Mouse (Mus musculus) embryonic facial prominence, embryonic 10.5 days (tissue): ENCODE results near the gene Col25a1. TPM values are rescaled to one million over a fixed set of nuclear protein-coding genes. Genes with fewer than 3 reads are reported as not detected.

ENCODE experiments used
- DNase-seq: peaks from one replicate; pipeline ENCODE4 v3.0.0-alpha.2; 2017; ENCODE audit warnings: low spot score
- H3K27ac ChIP-seq: fragments of 300-500 bp; sonication (generic); replicated peaks from 2 replicates; pipeline ENCODE4 v1.5.1; 2016; ENCODE audit warnings: mild to moderate bottlenecking
- H3K27me3 ChIP-seq: fragments of 300-500 bp; sonication (generic); replicated peaks from 2 replicates; pipeline ENCODE4 v1.6.1; 2016; ENCODE audit warnings: low read depth, mild to moderate bottlenecking; ENCODE audit not compliant: poor library complexity, severe bottlenecking
- H3K36me3 ChIP-seq: fragments of 300-500 bp; sonication (generic); replicated peaks from 2 replicates; pipeline ENCODE4 v1.6.1; 2016; ENCODE audit warnings: mild to moderate bottlenecking, moderate library complexity
- H3K4me1 ChIP-seq: fragments of 300-500 bp; sonication (generic); 2 replicates; pipeline ENCODE4 v1.6.1; 2016
- H3K4me3 ChIP-seq: fragments of 300-500 bp; sonication (generic); 2 replicates; pipeline ENCODE4 v1.5.1; 2016; ENCODE audit warnings: mild to moderate bottlenecking, moderate library complexity
- H3K9me3 ChIP-seq: fragments of 300-500 bp; sonication (generic); 2 replicates; pipeline ENCODE4 v1.6.1; 2016; ENCODE audit warnings: mild to moderate bottlenecking
- WGBS: fragments of 180-500 bp; shearing (Covaris S2); methylation state at CpG from one replicate; pipeline ENCODE4 v1.1.7; 2016; 5-methylcytosine and 5-hydroxymethylcytosine counted together
- polyA plus RNA-seq: library from polyadenylated mRNA; unstranded; fragments of >200 nt; fragmentation: Nextera tagmentation; extraction: Ambion mirVana; gene quantifications from 2 replicates; pipeline ENCODE4 v1.2.1, GENCODE M21; 2016

The Col25a1 gene
- polyA plus RNA-seq, 1 experiment from 2014 or later: 9.1 TPM

DNA sequence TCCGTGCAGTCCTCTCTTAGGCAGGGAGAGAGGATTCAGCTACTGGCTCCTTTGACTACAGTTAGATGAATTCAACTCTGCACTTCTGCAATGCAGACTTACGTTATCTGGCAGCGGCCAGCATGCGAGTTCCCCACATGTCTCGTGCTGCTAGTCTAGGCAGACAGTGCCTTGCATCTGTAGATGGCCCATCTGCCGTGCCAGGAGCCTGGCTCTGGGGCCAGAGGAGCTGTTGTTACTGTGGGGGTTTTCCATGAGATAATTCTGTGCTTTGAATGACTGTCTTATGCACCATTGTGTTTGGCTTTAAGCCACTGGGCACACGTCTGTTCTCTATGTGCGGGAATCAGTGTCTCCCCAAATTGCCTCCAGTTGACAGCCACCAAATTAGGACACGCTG is 173.5 kb downstream of the Col25a1 start:
- H3K36me3 ChIP-seq: no peaks in the 10 kb centered on the region
- no peaks in the 10 kb centered on the region for H3K9me3 ChIP-seq
- no peak for DNase-seq
- WGBS: 74% methylated on average over 9 of the region's 9 CpGs
- peaks cover 39% of the 10 kb centered on the region for H3K4me1 ChIP-seq
- peaks cover 6% of the 10 kb centered on the region; the same call in 1 of the 2 replicates for H3K27me3 ChIP-seq
- H3K4me3 ChIP-seq: no peak overlapping the region
- H3K27ac ChIP-seq: no peak overlapping the region; the same call in 1 of the 2 replicates

DNA sequence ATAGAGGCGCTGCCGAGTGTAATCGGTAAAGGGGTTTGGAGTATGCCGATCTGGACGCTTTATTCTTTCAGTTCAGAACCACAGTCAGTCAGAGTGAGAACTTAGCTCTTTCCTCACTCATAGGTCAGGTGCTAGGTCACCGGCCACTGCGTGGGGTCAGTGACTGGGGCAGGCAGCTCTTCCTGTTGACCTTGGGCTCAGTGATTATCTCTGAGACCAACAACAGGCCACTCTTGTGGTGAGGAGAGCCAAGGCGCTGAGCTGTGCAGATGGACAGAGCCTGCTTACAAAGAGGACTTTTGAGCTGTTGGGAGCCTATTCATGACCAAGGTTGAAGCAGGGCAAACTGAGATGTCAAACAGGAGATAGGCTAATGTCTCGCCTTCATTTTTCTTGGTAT is 174.4 kb downstream of the Col25a1 start:
- peaks cover 47% of the 10 kb centered on the region for H3K4me1 ChIP-seq
- DNase-seq: peak; percentile 42
- no peaks in the 10 kb centered on the region for H3K36me3 ChIP-seq
- 39% methylated on average over 9 of the region's 9 CpGs for WGBS
- peaks cover 6% of the 10 kb centered on the region; the same call in 1 of the 2 replicates for H3K27me3 ChIP-seq
- no peaks in the 10 kb centered on the region for H3K9me3 ChIP-seq
- no peak overlapping the region for H3K4me3 ChIP-seq
- 0 out of 2 replicates have a peak overlapping the region, but pooled peaks have one; percentile 10 for H3K27ac ChIP-seq

DNA sequence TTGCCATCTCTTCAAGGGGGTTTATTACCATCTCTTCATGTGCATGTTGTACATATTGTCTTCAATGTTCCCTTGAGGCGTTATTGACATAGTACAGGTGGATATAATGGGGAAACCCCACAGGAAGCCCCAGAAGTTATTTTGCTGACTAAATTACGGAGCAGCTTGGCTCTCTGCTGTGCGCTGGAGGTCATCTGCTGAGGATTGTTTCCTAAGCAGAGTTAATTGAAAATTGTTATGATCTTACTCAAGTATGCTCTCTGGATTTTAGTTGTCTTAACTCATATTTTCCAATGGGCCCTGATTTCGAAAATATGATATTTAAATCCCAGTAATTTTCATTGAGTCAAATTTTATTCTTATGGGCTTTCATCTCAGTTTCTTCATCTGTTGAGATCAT is 178.0 kb downstream of the Col25a1 start:
- peaks cover 58% of the 10 kb centered on the region for H3K4me1 ChIP-seq
- peaks cover 6% of the 10 kb centered on the region; the same call in 1 of the 2 replicates for H3K27me3 ChIP-seq
- no peak for DNase-seq
- WGBS: 75% methylated on average over 4 of the region's 4 CpGs
- H3K27ac ChIP-seq: no peak overlapping the region
- H3K4me3 ChIP-seq: no peak overlapping the region
- no peaks in the 10 kb centered on the region for H3K36me3 ChIP-seq
- no peaks in the 10 kb centered on the region for H3K9me3 ChIP-seq

DNA sequence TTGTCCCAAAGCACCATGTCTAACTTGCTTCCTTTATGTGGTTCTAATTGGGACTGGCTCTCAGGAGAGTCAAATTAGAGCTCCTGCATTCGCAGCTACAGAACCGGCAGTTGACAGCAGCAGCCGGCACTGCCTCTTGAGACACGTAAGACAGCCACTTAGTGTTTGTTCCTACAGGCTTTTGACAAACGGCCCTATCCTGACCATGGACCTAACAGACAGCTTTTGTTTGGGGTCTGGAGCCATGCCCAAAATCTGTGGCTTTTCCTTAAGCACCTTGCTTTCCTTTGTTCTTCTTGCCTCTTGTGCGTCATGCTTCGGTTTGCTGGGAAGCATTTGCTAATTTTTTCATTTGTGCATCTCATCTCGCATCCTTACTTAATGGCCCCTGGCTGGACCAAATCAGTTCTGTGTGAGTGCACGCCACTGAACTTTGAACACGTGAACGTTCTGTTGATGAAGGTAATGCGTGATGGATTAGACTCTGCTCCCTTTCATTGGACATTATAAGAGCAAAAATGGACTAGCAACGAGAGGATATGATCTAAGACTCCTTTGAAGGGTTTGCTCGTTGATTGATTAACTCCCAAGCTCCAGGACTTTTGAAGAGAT is 179.5 kb downstream of the Col25a1 start:
- H3K4me1 ChIP-seq: peaks cover 60% of the 10 kb centered on the region
- no peaks in the 10 kb centered on the region for H3K9me3 ChIP-seq
- H3K4me3 ChIP-seq: no peak overlapping the region
- DNase-seq: peak; percentile 45
- 56% methylated on average over 14 of the region's 14 CpGs for WGBS
- H3K36me3 ChIP-seq: no peaks in the 10 kb centered on the region
- H3K27me3 ChIP-seq: no peaks in the 10 kb centered on the region
- no peak overlapping the region for H3K27ac ChIP-seq

DNA sequence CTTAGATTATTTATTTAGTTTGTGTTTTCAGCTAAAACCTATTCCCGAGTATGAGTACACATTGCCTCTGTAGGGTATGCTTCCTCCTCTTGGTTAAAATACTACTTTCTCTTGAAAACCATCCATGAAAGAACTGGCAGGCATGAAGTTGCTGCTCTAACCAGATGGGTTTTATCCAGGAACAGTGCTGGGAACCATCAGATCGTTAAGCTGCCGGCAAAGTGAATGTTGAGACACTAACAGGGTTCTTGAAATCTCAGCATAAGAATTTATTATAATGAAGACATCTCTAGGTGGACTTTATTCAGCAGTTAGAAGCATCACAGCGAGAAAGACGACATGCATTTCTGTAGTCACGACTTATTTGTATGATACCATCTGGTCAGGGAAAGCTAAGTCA is 181.9 kb downstream of the Col25a1 start:
- Histone ChIP-seq H3K27ac (no peak overlapping the region), H3K27me3 (no peaks in the 10 kb centered on the region), H3K4me3 (no peak overlapping the region), H3K4me1 (peaks cover 76% of the 10 kb centered on the region), H3K9me3 (no peaks in the 10 kb centered on the region), H3K36me3 (no peaks in the 10 kb centered on the region)
- no peak for DNase-seq
- WGBS: 82% methylated on average over 6 of the region's 6 CpGs

DNA sequence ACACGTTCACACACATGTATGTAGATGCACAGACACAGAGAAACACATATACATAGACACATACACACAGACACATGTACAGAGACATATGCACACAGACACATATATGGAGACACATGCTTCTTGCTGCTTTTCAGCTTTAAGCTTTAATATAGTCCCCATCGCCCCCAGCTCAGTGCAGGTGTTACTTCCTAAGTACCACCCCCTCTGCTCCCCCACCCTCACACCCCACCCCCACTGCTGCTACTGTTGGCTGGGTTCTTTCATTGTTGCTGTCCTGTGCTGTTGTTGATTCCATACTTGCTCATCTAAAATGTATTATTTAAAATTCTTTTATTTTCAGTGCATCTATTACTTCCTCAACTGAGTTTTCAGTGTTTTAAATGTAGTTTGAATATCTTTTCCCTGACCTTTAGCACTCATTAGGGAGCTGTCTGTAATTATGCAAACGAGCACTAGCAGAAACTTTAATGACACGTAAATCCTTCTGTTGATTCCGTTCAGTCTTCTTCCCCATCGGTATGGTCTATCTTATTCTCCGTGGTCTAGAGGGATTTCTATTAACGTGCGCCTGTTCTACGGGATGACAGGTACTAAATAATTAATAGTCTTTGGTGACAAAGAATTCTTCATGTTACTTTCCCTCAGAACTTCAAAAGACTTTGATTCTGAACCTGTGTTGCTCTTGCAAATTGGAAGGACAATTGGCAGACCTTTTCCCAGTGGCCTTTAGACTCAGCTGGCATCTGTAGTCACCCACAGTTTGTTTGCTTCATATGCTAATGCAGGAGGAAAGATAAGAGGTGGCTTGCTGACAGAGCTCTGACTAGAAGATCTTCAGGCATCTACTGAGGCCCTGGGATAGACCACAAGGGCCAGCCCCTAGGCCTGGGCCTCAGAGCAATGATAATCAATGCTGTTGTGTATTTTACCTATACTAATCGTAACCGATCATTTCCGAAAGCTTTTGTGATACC is 196.0 kb downstream of the Col25a1 start:
- Histone ChIP-seq H3K4me3 (no peak overlapping the region), H3K27ac (no peak overlapping the region), H3K36me3 (no peaks in the 10 kb centered on the region), H3K4me1 (no peaks in the 10 kb centered on the region), H3K9me3 (no peaks in the 10 kb centered on the region), H3K27me3 (0 out of 2 replicates have a peak, but pooled peaks cover 2% of the 10 kb centered on the region)
- no peak for DNase-seq
- WGBS: 73% methylated on average over 13 of the region's 13 CpGs

DNA sequence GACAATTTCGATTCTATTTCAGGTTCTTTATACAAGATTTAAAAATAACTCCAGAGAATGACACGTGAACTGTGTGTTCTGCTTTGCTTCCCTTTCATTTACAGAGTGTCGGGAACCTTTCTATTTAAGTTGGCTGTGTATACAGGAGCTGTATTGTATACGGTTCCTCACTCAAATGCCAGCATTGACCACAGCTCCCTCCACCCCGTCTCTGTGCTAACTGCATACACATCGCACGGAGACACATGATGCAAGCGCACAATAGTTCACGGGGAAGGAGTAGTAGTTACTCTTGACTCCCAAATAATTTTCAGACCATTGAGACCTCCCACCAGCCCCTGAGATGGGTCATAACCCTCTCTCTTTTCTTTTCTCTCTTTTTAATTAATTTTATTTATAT is 197.6 kb downstream of the Col25a1 start:
- no peaks in the 10 kb centered on the region for H3K27me3 ChIP-seq
- H3K9me3 ChIP-seq: no peaks in the 10 kb centered on the region
- 94% methylated on average over 9 of the region's 9 CpGs for WGBS
- H3K36me3 ChIP-seq: no peaks in the 10 kb centered on the region
- no peaks in the 10 kb centered on the region for H3K4me1 ChIP-seq
- no peak overlapping the region for H3K4me3 ChIP-seq
- no peak for DNase-seq
- H3K27ac ChIP-seq: no peak overlapping the region

DNA sequence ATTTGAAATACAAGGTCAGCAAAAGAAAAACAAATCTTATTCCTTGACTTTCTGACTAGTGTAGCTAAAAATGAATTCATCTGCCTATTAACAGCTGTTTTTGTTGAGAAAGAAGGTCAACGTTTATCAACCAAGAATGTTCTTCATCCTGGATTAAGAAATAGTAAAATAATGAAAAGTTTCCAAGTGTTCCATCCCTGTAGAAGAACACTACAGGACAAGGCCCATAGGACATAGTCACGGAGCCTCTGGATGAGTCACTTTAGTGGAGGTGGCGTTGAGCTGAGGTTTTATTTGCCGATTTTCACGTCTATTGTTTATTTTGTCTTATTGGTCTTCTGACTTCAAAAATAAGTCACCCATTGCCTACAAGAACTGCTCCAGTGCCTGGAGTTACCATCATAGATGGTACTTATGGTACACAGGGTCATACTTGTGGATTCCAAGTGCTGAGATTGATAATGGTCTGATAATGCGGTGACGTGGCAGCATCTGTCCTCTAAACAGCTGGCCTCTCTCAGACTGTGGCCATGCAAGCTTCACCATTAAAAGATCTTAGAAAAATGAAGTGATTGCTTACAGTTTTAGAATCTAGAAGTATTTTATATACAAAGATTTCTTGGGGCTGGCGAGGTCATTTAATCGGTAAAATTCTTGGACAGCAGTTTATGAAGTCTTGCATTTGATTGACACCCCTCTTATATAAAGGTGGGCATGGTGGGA is 198.7 kb downstream of the Col25a1 start:
- Histone ChIP-seq H3K36me3 (no peaks in the 10 kb centered on the region), H3K9me3 (no peaks in the 10 kb centered on the region), H3K27me3 (no peaks in the 10 kb centered on the region), H3K27ac (no peak overlapping the region), H3K4me1 (no peaks in the 10 kb centered on the region), H3K4me3 (no peak overlapping the region)
- DNase-seq: no peak
- WGBS: 94% methylated on average over 9 of the region's 9 CpGs

DNA sequence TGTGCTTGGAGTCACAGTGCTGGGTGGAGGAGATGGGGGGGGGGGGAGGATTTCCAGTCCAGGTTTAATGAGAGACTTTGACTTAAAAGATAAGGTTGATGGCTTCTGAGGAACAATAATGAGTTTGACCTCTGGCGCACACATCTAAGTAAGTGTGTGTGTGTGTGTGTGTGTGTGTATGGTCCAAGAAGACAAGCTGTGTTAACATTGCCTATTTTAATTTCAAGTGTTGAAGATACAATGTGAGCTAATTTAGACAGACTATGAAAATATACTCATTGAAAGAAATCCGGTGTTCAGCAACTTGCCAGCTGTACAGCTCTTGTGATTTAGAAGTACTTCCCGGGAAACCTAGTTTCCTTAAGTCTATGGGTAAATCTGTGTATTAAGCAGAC is 199.3 kb downstream of the Col25a1 start:
- no peak overlapping the region for H3K27ac ChIP-seq
- no peaks in the 10 kb centered on the region for H3K27me3 ChIP-seq
- no peaks in the 10 kb centered on the region for H3K9me3 ChIP-seq
- no peak for DNase-seq
- H3K4me3 ChIP-seq: no peak overlapping the region
- H3K4me1 ChIP-seq: no peaks in the 10 kb centered on the region
- 92% methylated on average over 3 of the region's 3 CpGs for WGBS
- no peaks in the 10 kb centered on the region for H3K36me3 ChIP-seq

DNA sequence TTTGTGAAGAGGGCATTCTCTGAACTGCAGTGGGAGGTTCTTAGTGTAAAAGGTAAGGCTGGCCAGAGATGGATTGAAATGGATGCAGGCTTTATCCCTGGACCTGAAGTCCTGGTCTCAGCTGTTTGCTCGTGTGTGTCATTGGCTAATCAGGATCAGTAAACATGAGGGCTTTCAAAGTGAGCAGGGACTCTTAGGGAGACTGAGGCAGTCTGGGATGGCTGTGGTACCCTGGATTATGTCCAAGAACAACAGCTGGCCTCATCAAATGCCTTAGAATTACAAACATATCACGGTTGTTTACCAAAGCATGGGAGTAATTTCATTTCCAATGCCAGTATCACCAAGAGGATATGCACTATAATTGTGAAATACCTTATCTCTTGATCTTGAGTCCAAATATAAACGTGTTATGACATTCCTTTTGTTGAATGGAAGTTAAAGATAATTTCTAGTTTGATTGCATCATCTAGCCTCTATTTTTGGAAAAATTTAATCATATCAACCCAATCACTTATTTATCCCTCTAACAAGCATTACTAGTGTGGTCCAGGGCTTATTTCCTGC is 201.1 kb downstream of the Col25a1 start:
- WGBS: 68% methylated on average over 3 of the region's 3 CpGs
- no peaks in the 10 kb centered on the region for H3K9me3 ChIP-seq
- no peaks in the 10 kb centered on the region for H3K27me3 ChIP-seq
- H3K4me3 ChIP-seq: no peak overlapping the region
- DNase-seq: no peak
- no peaks in the 10 kb centered on the region for H3K36me3 ChIP-seq
- peaks cover 4% of the 10 kb centered on the region for H3K4me1 ChIP-seq
- no peak overlapping the region for H3K27ac ChIP-seq

DNA sequence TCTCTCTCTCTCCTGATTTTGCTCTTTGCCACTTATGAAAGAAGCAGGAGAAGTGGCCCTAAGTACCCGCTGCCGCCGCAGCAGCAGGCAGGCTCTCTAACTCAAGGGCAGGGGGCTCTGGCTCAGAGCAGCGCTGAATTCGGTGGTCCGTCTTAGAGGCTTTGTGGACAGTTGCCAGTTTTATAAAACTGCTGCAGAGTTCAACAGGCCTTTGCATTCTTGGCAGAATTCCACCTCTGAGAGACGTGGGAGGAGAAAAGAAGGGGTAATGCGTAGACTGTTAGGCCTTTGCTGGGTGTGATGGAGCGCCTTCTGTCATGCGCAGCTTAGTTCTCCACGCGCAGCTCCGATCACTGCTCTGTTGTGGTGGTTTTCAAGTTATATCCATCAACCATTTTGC is 206.6 kb downstream of the Col25a1 start:
- H3K27me3 ChIP-seq: no peaks in the 10 kb centered on the region
- peaks cover 11% of the 10 kb centered on the region for H3K4me1 ChIP-seq
- no peaks in the 10 kb centered on the region for H3K36me3 ChIP-seq
- H3K4me3 ChIP-seq: no peak overlapping the region
- 63% methylated on average over 13 of the region's 13 CpGs for WGBS
- H3K9me3 ChIP-seq: no peaks in the 10 kb centered on the region
- peak overlapping the region; percentile 44; the same call in 1 of the 2 replicates for H3K27ac ChIP-seq
- no peak for DNase-seq

DNA sequence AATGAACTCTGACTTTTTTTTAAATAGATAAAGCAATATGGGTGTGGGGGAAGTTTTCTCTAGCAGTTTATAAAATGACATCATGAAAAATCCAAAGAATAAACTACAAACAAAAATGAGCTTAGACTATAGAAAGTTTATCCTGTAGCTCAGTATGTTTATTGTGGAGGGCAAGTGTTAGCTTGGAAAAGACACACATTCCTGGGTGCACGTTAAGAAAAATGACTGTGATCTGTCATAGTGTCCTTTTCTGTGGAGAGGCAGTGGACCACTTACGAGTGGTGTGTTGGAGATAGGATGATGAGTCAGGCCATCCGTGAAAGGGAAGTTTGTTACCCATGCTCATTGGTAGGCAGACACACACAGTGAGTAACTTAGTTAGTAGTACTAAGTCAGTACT is 207.1 kb downstream of the Col25a1 start:
- no peak overlapping the region for H3K27ac ChIP-seq
- DNase-seq: no peak
- H3K9me3 ChIP-seq: no peaks in the 10 kb centered on the region
- H3K27me3 ChIP-seq: no peaks in the 10 kb centered on the region
- H3K4me3 ChIP-seq: no peak overlapping the region
- 87% methylated on average over 3 of the region's 3 CpGs for WGBS
- H3K4me1 ChIP-seq: peaks cover 11% of the 10 kb centered on the region
- H3K36me3 ChIP-seq: no peaks in the 10 kb centered on the region
